Mouse (Mus musculus): ENCODE measurements around the gene Dhx37.
"Not testable (repeated sequence)": the region's sequence is repeated elsewhere in the genome, so short reads cannot be mapped to it uniquely, and the experiment has no call there.

Gene Dhx37

DNA sequence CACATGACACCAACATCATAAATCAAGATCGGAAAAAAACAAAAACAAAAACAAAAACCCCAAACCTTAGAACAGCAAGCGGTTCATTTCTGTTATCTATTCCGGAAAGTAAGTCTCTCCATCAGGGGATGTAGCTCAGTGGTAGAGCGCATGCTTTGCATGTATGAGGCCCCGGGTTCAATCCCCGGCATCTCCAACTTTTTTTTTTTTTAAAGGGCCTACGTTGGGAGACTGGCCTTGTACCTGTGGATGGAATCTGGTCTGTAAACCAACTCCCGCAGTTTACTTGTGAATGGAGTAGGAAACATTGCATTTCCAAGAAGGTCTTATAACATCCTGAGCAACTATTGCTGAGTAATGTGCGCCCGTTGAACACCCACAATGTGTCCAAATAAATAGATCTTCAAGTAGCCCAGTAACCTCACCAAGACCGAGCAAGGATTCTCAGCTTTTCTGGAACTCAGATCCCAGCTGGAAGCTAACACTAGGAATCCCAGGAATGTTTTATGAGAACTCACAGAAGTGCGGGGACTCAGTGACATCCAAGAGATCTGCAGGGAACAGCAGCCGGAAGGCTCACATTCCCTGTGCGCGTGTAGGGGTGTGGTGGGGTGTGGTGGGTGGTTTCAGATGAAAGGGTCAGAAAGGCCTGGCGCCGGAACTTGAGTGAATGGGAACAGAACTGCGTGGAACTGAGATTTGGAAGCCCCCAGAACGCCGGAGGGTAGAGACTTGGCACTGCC, 24.4 kb downstream of the Dhx37 start:
- ATAC-seq (ENCODE audit: insufficient number of reproducible peaks, low FRiP score, low TSS enrichment): no peak

GRCm38 (mm10) chr5:125408842-125409241, 25.1 kb downstream of the Dhx37 start:
- ATAC-seq (ENCODE audit: insufficient number of reproducible peaks, low FRiP score, low TSS enrichment): no peak

DNA sequence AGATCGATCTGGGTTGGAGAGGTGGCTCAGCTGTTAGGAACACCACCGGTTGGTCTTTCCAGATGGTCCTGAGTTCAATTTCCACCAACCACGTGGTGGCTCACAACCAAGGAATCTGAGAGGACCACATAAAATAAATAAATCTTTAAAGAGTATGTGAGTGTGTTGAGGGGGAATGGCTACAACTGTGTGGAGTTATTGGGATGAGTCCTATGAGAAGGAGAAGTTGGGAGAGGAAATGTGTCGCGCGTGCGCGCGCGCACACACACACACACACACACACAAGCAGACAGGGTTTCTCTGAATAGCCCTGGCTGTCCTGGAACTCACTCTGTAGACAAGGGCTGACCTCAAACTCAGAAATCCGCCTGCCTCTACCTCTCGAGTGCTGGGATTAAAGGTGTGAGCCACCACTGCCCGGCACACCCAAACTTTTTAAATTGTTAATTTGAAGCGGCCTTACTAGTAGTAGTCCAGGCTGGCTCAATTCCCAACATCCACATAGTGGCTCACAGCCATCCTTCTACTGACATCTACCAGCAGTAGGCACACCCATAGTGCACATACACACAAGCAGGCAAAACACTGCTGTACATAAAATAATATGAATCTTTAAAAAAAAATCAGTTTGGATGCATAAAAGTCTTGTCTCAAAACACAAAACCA, 25.9 kb downstream of the Dhx37 start:
- no peak for ATAC-seq (ENCODE audit: insufficient number of reproducible peaks, low FRiP score, low TSS enrichment)

- ATAC-seq (ENCODE audit: insufficient number of reproducible peaks, low FRiP score, low TSS enrichment): no peak
Observed at GRCm38 (mm10) chr5:125407020-125407830, 26.7 kb downstream of the Dhx37 start.

GRCm38 (mm10) chr5:125406322-125407016, 27.5 kb downstream of the Dhx37 start:
- peak; percentile 49; the same call in 1 of the 2 replicates for ATAC-seq (ENCODE audit: insufficient number of reproducible peaks, low FRiP score, low TSS enrichment)

DNA sequence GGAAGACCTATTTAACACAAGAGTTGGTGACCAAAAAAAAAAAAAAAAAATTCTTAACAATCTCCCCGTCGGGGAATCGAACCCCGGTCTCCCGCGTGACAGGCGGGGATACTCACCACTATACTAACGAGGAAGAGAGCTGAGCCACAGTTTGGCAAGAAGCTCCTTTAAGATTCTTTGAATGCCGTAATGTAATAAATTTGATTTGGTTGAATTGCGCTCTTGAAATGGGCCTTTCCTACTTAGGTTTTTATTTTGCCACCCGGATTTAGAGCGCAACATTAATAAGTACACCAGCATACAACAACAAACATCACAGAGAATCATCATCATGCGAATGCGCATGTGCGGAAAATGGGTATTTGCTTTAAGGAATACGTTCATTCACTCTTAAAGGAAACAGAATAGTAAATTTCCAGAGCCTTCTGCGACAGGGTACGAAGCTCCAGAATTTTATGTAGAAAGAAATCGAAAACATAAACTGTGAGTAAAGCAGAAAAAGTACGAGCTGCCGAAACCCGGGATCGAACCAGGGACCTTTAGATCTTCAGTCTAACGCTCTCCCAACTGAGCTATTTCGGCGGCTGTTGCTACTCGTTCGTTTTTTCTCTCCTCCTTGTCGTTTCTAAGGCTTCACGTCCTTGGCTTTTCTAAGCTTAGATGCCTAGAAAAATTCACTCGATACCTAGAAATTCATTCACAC, 28.2 kb downstream of the Dhx37 start:
- ATAC-seq (ENCODE audit: insufficient number of reproducible peaks, low FRiP score, low TSS enrichment): no peak

DNA sequence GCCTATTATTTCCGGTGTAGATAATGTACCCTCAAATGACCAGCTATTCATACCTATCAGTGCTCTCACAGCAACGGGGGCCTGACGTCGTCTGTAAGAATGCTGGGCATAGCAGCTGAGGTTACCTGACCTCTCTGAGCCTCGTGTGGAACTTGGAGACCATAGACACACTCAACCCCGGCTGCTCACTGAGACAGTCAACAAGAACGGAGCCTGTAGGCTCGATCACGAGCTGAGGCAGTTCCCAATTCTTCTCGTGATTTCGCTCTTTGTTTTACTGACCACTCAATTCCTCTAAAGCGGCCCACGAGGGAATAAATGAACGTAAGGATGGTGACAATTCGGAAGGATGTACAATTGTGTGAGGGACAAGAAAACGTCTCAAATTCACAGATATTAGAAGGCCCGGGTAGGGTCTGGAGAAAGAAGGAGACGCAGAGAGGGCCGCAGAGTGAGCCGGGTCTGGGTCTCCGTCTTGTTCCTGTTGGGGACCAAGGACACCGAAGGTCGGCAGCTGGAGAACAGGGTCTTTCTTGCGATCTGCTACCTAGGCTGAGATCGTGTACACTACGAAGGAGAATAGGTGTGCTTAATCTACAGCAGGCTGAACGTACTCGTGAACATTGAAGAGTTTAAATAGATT, 28.9 kb downstream of the Dhx37 start:
- no peak for ATAC-seq (ENCODE audit: insufficient number of reproducible peaks, low FRiP score, low TSS enrichment)

DNA sequence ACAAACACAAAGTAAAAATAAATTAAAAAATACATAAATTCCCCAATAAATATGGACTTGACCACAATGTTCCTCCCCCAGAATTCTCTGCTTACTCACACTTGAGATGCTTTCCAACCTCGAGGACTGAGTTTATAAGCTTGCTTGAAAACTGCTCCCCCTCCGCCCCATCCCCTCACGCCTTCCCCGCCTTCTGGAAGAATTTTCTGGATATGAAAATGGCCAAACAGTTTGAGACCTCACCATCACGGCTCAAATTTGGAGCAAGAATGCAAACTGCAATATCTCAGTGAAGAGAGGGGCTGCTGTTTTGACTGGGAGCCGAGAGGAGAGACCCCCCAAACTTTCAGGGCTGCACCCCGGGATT, 29.4 kb downstream of the Dhx37 start:
- no peak for ATAC-seq (ENCODE audit: insufficient number of reproducible peaks, low FRiP score, low TSS enrichment)

- no peak for ATAC-seq (ENCODE audit: insufficient number of reproducible peaks, low FRiP score, low TSS enrichment)
Observed at GRCm38 (mm10) chr5:125403481-125404465, 30.1 kb downstream of the Dhx37 start.

GRCm38 (mm10) chr5:125402991-125403390, 30.9 kb downstream of the Dhx37 start:
- ATAC-seq (ENCODE audit: insufficient number of reproducible peaks, low FRiP score, low TSS enrichment): no peak

DNA sequence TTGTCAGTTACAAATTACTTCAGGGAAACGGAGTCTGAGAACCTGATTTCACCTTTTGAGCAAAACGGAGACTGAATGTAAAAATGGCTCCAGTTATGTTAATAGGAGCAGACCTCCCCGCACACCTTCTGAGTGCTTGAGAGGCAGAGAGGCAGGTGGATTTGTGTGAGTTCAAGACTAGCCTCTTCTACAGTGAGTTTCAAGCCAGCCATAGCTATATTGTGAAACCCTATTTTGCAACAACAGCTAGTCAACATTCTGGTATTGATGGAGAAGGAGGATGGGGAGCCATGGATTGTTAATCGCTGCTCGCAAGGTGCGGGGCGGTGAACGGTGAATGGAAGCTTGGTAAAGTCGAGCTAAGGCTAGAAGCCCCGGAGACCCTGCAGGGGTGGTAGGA, 31.4 kb downstream of the Dhx37 start:
- no peak for ATAC-seq (ENCODE audit: insufficient number of reproducible peaks, low FRiP score, low TSS enrichment)

DNA sequence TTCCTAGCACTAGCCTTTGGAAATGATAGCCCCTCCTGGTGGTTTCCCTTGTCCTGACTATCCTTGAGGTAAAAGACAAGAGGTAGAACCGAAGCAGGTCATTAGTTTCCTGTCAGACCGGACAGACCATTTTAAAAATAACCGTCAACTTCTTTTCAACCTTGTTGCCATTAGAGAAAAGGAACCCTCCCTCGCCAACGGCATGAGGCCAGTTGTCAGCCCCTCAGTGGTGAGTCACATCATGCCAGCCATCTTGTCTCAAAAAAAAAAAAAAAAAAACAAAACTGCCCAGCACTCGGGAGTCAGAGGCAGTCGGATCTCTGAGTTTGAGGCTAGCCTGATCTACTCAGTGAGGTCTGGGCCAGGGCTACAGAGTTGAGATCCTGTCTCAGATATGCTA, 33.0 kb downstream of the Dhx37 start:
- ATAC-seq (ENCODE audit: insufficient number of reproducible peaks, low FRiP score, low TSS enrichment): no peak

- no peak for ATAC-seq (ENCODE audit: insufficient number of reproducible peaks, low FRiP score, low TSS enrichment)
Observed at GRCm38 (mm10) chr5:125395008-125395407, 38.9 kb downstream of the Dhx37 start.

- ATAC-seq (ENCODE audit: insufficient number of reproducible peaks, low FRiP score, low TSS enrichment): no peak
Observed at GRCm38 (mm10) chr5:125393622-125394603, 40.0 kb downstream of the Dhx37 start.

DNA sequence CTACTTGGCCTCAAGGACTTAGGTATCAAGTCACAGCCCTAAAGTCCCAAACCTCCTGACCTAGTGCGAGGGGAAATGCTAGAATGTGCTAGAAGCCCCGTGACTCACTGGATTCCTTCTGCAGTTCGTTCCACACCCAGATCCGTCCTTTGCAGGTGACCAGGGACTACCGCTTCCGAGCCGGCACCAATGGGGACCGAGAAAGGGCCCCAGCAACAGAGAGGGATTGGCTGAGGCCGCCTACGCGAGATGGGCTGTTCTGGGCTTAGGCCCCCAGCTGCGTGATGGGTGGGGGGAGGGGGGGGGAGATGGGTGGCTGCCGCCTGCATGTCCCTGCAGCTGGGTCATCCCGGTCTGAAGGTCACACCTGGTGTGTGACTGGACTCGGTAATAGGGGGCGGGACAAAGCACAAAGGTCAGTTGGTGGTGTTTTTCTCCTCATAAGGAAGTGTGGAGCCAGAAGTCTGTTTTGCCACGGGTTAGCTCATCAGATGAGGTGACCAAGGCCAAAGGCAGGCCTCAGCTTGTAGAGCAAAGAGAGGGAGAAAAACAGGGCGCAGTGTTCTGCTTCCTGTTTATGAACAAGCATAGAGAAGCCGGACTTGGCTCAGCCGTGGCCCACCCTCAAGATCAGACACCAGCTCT, 40.8 kb downstream of the Dhx37 start:
- ATAC-seq (ENCODE audit: insufficient number of reproducible peaks, low FRiP score, low TSS enrichment): peak; percentile 91

DNA sequence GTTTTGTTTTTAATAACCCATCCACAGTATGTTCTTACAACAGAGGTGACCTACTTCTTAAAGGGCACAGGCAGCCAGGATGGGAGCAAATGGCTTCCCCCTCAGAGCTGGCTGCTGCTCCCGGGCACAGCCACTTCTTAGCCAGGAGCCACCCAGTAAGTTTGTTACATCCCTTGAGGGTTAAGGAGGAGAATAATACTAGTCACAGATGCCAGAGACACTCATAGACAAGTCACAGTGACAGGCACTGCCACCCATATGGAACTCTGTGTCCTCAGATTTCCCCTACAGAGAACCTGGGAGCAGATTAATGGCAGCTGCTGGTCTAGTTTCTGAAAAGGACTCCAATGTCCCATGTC, 41.3 kb downstream of the Dhx37 start:
- peak; percentile 9; the same call in 1 of the 2 replicates for ATAC-seq (ENCODE audit: insufficient number of reproducible peaks, low FRiP score, low TSS enrichment)

- not testable (repeated sequence) for ATAC-seq (ENCODE audit: insufficient number of reproducible peaks, low FRiP score, low TSS enrichment)
Observed at GRCm38 (mm10) chr5:125392176-125392575, 41.7 kb downstream of the Dhx37 start.
